Mouse (Mus musculus) lung, embryonic 16.5 days (tissue): ENCODE data around the gene Praf2. TPM values are rescaled to one million over a fixed set of nuclear protein-coding genes. Genes with fewer than 3 reads are reported as not detected.

Experiments
- ATAC-seq: fragments of 200-750 bp; cut with Nextera tagmentation; 2 replicates; pipeline ENCODE4 v1.8.0; 2017; ENCODE audit warnings: low read depth, mild to moderate bottlenecking, moderate library complexity
- H3K27ac ChIP-seq: fragments of 300-500 bp; sonication (generic); 2 replicates; pipeline ENCODE4 v1.5.1; 2014; ENCODE audit warnings: mild to moderate bottlenecking, control low read depth, low read length
- H3K27me3 ChIP-seq: fragments of 300-500 bp; sonication (generic); 2 replicates; pipeline ENCODE4 v1.6.1; 2014; ENCODE audit warnings: low read depth, low read length, mixed read lengths; ENCODE audit not compliant: control insufficient read depth, insufficient read depth
- H3K36me3 ChIP-seq: fragments of 300-500 bp; sonication (generic); 2 replicates; pipeline ENCODE4 v1.6.1; 2014; ENCODE audit warnings: low read length; ENCODE audit not compliant: control insufficient read depth, insufficient read depth
- H3K4me1 ChIP-seq: fragments of 300-500 bp; sonication (generic); replicated peaks from 2 replicates; pipeline ENCODE4 v1.6.1; 2014; ENCODE audit warnings: low read length, mixed read lengths; ENCODE audit not compliant: control insufficient read depth, insufficient read depth
- H3K4me2 ChIP-seq: fragments of 300-500 bp; sonication (generic); 2 replicates; pipeline ENCODE4 v1.6.1; 2014; ENCODE audit warnings: low read depth, low read length, control low read depth
- H3K4me3 ChIP-seq: fragments of 300-500 bp; sonication (generic); 2 replicates; pipeline ENCODE4 v1.5.1; 2014; ENCODE audit warnings: mild to moderate bottlenecking, low read length, control low read depth
- H3K9ac ChIP-seq: fragments of 300-500 bp; sonication (generic); 2 replicates; pipeline ENCODE4 v1.6.1; 2014; ENCODE audit warnings: low read length, control low read depth
- H3K9me3 ChIP-seq: fragments of 300-500 bp; sonication (generic); 2 replicates; pipeline ENCODE4 v1.6.1; 2016; ENCODE audit warnings: low read length; ENCODE audit not compliant: control insufficient read depth
- WGBS: fragments of 180-500 bp; shearing (Covaris S2); extraction: QIAGEN DNeasy Blood & Tissue Kit; methylation state at CpG from one replicate; pipeline ENCODE4 v1.1.7; 2014; 5-methylcytosine and 5-hydroxymethylcytosine counted together
- polyA plus RNA-seq: library from polyadenylated mRNA; unstranded; fragments of >200 nt; fragmentation: Nextera tagmentation; extraction: Ambion mirVana; gene quantifications from 2 replicates; pipeline ENCODE4 v1.2.1, GENCODE M21; 2015

The Praf2 gene
- polyA plus RNA-seq, 1 experiment from 2014 or later = 60.6 TPM

DNA sequence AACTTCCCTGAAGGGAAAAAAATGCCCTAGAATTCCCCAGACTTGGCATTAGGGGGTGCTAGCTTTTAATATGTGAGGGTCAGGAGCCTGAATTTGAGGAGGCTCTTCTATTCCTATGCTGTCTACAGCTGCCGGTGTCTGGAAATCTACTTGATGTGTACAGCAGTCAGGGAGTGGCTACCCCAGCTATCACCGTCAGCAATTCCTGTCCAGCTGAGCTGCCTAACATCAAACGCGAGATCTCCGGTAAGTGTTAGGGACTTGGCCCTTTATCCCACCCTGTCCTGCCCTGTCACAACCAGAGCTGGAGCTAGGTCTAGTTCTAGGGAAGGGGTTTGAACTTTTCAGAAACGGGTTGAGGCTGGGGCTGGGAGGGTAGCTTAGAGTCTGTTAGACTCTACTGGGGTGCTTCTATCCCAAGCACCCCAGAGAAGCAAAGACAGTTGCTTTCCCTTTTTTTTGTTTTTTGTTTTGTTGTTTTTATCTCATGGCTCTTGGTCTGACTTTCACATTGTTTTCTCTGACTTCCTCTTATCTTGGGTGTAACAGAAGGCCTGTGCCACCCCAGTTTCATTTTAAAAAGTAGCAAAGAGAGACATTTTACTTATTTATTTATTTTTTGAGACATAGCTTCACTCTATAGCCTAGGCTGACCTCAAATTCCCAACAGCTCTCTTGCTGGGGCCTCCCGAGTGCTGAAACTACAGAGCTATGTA is 41.2 kb downstream of the Praf2 start:
- no peak for ATAC-seq
- Histone ChIP-seq H3K27me3 (no peaks in the 10 kb centered on the region), H3K4me3 (no peak overlapping the region), H3K27ac (no peak overlapping the region), H3K4me1 (peaks cover 10% of the 10 kb centered on the region; the same call in 1 of the 2 replicates), H3K36me3 (peaks cover 15% of the 10 kb centered on the region), H3K9me3 (no peaks in the 10 kb centered on the region), H3K4me2 (no peak overlapping the region), H3K9ac (no peak overlapping the region)
- WGBS = 83% methylated on average over 7 of the region's 7 CpGs

DNA sequence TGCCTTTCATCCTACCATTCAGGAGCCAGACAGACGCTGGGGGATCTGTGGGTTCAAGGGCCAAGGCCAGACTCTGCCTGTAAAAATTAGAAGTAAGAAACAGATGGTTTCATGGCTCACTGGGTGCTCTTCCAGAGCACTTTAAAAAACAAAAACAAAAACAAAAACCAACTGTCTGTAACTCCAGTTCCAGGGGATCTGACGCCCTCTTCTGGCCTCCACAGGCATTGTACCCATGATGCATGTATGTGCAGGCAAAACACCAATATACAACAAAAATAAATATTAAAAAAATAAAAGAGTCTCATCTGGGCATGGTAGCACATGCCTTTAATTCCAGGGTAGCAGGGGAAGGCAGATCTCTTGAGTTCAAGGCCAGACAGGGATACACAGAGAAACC is 44.5 kb downstream of the Praf2 start:
- Histone ChIP-seq H3K27me3 (no peaks in the 10 kb centered on the region), H3K9me3 (no peaks in the 10 kb centered on the region), H3K4me1 (no peaks in the 10 kb centered on the region), H3K36me3 (peaks cover 12% of the 10 kb centered on the region), H3K4me2 (no peak overlapping the region), H3K27ac (no peak overlapping the region), H3K9ac (no peak overlapping the region), H3K4me3 (no peak overlapping the region)
- WGBS = 46% methylated on average over 2 of the region's 2 CpGs
- ATAC-seq = no peak

DNA sequence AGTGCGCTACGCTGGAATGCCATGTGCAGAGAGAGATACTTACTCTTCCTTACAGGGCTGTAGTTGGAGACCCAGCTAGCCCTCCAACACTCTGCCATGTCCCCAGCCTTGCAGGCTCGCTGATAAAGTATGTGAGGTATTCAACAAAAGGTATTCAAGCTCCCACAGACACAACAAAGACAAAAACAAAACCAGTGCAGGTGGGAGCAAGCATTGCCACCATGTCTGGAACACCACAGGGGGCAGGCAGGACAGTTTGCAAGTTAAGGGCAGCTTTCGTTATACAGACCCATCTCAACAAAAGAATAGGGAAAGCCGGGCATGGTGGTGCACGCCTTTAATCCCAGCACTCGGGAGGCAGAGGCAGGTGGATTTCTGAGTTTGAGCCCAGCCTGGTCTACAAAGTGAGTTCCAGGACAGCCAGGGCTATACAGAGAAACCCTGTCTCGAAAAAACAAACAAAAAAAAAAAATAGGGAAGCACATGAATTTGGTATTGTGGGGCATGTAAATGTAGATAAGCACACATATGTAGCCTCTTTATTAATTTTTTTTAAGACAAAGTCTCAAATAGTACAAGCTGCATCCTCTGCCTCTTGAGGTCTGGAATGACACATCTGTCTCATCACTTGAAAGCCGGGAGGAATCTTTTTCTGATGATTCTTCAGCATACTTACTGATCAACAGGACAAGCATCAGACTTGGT is 47.4 kb downstream of the Praf2 start:
- Histone ChIP-seq H3K27ac (no peak overlapping the region), H3K36me3 (peaks cover 9% of the 10 kb centered on the region), H3K9me3 (no peaks in the 10 kb centered on the region), H3K4me3 (no peak overlapping the region), H3K4me2 (no peak overlapping the region), H3K27me3 (no peaks in the 10 kb centered on the region), H3K9ac (no peak overlapping the region), H3K4me1 (no peaks in the 10 kb centered on the region)
- no peak for ATAC-seq
- 65% methylated on average over 9 of the region's 9 CpGs for WGBS

DNA sequence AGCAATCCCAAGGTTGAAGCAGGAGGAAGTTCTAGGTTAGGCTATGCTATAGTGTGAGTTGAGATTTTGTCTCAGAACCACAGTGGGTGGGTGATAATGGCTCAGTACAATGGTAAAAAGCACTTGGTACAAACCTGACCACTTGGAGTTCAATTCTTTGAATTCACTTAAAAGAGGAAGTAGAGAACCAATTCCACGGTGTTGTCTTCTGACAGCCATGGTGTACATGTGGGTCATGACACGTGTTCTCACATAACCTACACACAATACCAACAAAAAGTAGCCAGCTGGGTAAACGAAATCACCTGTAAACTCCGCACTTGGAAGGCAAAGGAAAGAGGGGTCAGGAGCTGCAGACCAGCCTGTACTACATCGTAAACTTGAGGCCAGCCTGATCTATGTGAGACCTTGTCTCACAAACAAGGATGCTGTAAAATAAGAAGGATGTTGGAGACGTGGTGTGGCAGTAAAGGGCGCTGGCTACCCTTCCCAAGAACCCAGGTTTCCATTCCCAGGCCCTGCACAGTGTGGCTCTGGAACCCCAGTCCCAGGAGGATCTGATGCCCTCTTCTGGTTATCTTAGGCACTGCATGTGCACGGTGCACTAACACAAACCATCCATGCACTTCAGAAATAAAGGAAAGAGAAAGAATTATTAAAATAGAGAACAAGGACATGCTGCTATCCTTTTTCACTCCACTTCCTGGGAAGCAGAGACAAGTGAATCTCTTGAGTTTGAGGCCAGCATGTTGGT is 48.3 kb downstream of the Praf2 start:
- peak; percentile 69; the same call in 1 of the 2 replicates for ATAC-seq
- Histone ChIP-seq H3K9ac (no peak overlapping the region), H3K4me3 (no peak overlapping the region), H3K9me3 (no peaks in the 10 kb centered on the region), H3K4me1 (no peaks in the 10 kb centered on the region), H3K4me2 (no peak overlapping the region), H3K36me3 (peaks cover 9% of the 10 kb centered on the region), H3K27me3 (no peaks in the 10 kb centered on the region), H3K27ac (no peak overlapping the region)
- 44% methylated on average over 8 of the region's 8 CpGs for WGBS

DNA sequence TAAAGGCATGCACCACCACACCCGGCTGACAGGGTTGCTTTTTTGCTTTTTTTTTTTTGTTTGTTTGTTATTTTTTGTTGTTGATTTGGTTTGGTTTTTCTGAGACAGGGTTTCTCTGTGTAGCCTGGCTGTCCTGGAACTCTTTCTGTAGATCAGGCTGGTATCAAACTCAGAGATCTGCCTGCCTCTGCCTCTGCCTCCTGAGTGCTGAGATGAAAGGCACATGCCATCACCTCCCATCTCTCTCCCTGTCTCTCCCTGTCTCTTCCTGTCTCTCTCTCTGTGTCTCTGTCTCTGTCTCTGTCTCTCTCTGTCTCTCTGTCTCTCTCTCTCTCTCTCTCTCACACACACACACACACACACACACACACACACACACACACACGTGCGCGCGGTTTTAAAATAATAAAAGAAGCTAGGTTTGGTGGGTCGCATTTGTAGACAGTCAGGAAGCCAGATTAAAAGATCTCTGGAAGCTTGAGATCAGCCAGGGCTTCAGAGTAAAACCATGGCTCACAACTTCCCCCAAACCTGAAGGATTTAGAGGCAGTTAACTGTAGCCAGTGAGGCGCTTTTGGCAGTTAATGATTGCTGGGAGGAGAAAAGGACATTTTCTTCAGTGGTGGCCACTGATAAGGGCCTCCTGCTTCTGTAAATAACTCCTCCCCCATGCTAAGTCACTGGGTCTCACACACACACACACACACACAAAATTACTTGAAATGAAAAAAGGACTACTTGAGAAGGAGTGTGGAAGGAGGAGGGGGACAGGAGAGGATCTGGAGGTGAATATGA is 50.4 kb downstream of the Praf2 start:
- ATAC-seq = no peak
- Histone ChIP-seq H3K4me2 (no peak overlapping the region), H3K27me3 (no peaks in the 10 kb centered on the region), H3K36me3 (peaks cover 4% of the 10 kb centered on the region; the same call in 1 of the 2 replicates), H3K4me1 (no peaks in the 10 kb centered on the region), H3K9me3 (no peaks in the 10 kb centered on the region), H3K9ac (no peak overlapping the region), H3K27ac (no peak overlapping the region), H3K4me3 (no peak overlapping the region)
- WGBS = 57% methylated on average over 7 of the region's 7 CpGs

DNA sequence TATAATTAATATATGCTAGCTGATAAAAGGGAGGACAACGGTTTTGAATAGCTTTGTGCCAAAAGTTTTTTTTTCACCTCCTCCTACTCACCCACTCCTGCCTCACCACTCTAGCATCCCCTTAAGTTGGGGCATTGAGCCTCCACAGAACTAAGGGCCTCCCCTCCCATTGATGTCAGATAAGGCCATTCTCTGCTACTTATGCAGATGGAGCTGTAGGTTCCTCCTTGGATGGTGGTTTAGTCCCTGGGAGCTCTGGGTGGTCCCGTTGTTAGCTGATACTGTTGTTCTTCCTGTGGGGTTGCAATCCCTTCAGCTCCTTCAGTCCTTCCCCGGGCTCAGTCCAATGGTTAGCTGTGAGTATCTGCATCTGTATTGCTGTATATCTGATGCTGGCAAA is 51.1 kb downstream of the Praf2 start:
- H3K9me3 ChIP-seq = no peaks in the 10 kb centered on the region
- no peak overlapping the region for H3K4me2 ChIP-seq
- H3K27ac ChIP-seq = no peak overlapping the region
- no peaks in the 10 kb centered on the region for H3K27me3 ChIP-seq
- no peak overlapping the region for H3K9ac ChIP-seq
- no peaks in the 10 kb centered on the region for H3K4me1 ChIP-seq
- no peak for ATAC-seq
- WGBS = 10% methylated on average over 3 of the region's 3 CpGs
- H3K4me3 ChIP-seq = no peak overlapping the region
- H3K36me3 ChIP-seq = no peaks in the 10 kb centered on the region

Other genes starting within 250 kb of the Praf2 start
- 0.11 TPM in 1 of 2 replicates, not detected in the other for gene Foxp3, start 154.8 kb upstream of the Praf2 start, polyA plus RNA-seq
- 1.4 and 1.5 TPM in 2 replicates for gene Ppp1r3f, start 154.2 kb upstream of the Praf2 start, polyA plus RNA-seq
- gene Ccdc22, start 122.9 kb upstream of the Praf2 start, polyA plus RNA-seq = 29.9 and 30.2 TPM in 2 replicates
- 0.08 TPM in 1 of 2 replicates, not detected in the other for gene Cacna1f, start 121.4 kb upstream of the Praf2 start, polyA plus RNA-seq
- 2.6 and 3.2 TPM in 2 replicates for gene Syp, start 90.0 kb upstream of the Praf2 start, polyA plus RNA-seq
- 11.5 and 11.8 TPM in 2 replicates for gene Prickle3, start 71.2 kb upstream of the Praf2 start, polyA plus RNA-seq
- 218 and 221 TPM in 2 replicates for gene Plp2, start 57.0 kb upstream of the Praf2 start, polyA plus RNA-seq
- 0.38 and 0.45 TPM in 2 replicates for gene Magix, start 47.2 kb upstream of the Praf2 start, polyA plus RNA-seq
- gene Gpkow, start 31.3 kb upstream of the Praf2 start, polyA plus RNA-seq = 51.6 and 51.8 TPM in 2 replicates
- gene Wdr45, start 14.1 kb upstream of the Praf2 start, polyA plus RNA-seq = 102 and 122 TPM in 2 replicates
- gene Gm45208, start 6.2 kb upstream of the Praf2 start, polyA plus RNA-seq = 0.72 and 1.7 TPM in 2 replicates
- gene Ccdc120, start 22.5 kb downstream of the Praf2 start, polyA plus RNA-seq = 25.1 and 27.0 TPM in 2 replicates
- gene Tfe3, start 34.1 kb downstream of the Praf2 start, polyA plus RNA-seq = 27.1 and 28.0 TPM in 2 replicates
- gene Gripap1, start 61.3 kb downstream of the Praf2 start, polyA plus RNA-seq = 41.9 and 44.0 TPM in 2 replicates
- gene Kcnd1, start 93.8 kb downstream of the Praf2 start, polyA plus RNA-seq = 1.1 TPM in 2 replicates
- 33.8 and 36.7 TPM in 2 replicates for gene Otud5, start 112.9 kb downstream of the Praf2 start, polyA plus RNA-seq
- 11.4 and 15.0 TPM in 2 replicates for gene Pim2, start 149.8 kb downstream of the Praf2 start, polyA plus RNA-seq
- 40.9 and 42.7 TPM in 2 replicates for gene Slc35a2, start 155.6 kb downstream of the Praf2 start, polyA plus RNA-seq
- gene Pqbp1, start 170.8 kb downstream of the Praf2 start, polyA plus RNA-seq = 106 and 119 TPM in 2 replicates
- gene Timm17b, start 170.9 kb downstream of the Praf2 start, polyA plus RNA-seq = 156 and 157 TPM in 2 replicates
- gene Gm10491, start 179.4 kb downstream of the Praf2 start, polyA plus RNA-seq = not detected in 2 replicates
- not detected in 2 replicates for gene Gm10490, start 181.1 kb downstream of the Praf2 start, polyA plus RNA-seq
- gene Pcsk1n, start 191.4 kb downstream of the Praf2 start, polyA plus RNA-seq = 0.94 and 1.3 TPM in 2 replicates
- gene Eras, start 200.2 kb downstream of the Praf2 start, polyA plus RNA-seq = not detected in 2 replicates
- gene Hdac6, start 219.4 kb downstream of the Praf2 start, polyA plus RNA-seq = 25.0 and 26.5 TPM in 2 replicates
- 1.1 and 2.8 TPM in 2 replicates for gene Gata1, start 249.6 kb downstream of the Praf2 start, polyA plus RNA-seq